Mouse (Mus musculus) hematopoietic stem cell, adult 5-6 weeks (primary cell): ENCODE data around the gene Ptrh1. TPM values are rescaled to one million over a fixed set of nuclear protein-coding genes. Genes with fewer than 3 reads are reported as not detected.

Source experiments
- ATAC-seq, 2 experiments: fragments of 125-278 bp in 1 of 2; replicated peaks in 1 of 2; 2 replicates each; pipeline ENCODE4 v1.8.0; 2016 to 2017; ENCODE audit warnings: inconsistent platforms in 2 of 2, mild to moderate bottlenecking in 2 of 2, moderate number of reproducible peaks in 2 of 2, low read depth in 1 of 2, moderate TSS enrichment in 1 of 2; ENCODE audit not compliant: low FRiP score in 2 of 2, poor library complexity in 2 of 2, severe bottlenecking in 2 of 2, insufficient read depth in 1 of 2, low TSS enrichment in 1 of 2
- total RNA-seq: library from RNA; stranded (forward); fragments of 172-1452, 232-1000 nt; gene quantifications from 2 replicates; pipeline ENCODE4 v1.2.3, GENCODE M21; 2017

Gene Ptrh1
- total RNA-seq, 1 experiment from 2014 or later = 1.5 TPM

- no peak for ATAC-seq
Measured at GRCm38 (mm10) chr2:32822643-32823042, 47.1 kb downstream of the Ptrh1 start.

DNA sequence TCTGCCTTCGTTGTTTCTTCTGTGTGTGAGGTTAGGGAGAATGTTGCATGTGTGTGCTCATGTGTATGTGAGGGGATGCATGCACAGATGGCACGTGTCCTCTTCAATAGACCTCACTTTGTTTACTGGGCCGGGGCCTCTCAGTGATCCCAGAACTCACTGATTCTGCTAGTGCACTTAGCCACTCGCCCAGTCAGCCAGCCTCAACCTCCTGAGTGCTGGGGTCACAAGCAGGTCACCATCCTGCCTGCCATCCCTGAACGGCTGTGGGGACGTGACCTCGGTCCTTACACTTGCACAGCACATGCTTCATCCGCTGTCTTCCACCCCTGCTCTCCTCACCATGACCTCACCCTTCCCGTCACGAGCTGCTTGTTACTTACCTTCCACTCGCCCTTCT is 47.6 kb downstream of the Ptrh1 start:
- no peak for ATAC-seq

DNA sequence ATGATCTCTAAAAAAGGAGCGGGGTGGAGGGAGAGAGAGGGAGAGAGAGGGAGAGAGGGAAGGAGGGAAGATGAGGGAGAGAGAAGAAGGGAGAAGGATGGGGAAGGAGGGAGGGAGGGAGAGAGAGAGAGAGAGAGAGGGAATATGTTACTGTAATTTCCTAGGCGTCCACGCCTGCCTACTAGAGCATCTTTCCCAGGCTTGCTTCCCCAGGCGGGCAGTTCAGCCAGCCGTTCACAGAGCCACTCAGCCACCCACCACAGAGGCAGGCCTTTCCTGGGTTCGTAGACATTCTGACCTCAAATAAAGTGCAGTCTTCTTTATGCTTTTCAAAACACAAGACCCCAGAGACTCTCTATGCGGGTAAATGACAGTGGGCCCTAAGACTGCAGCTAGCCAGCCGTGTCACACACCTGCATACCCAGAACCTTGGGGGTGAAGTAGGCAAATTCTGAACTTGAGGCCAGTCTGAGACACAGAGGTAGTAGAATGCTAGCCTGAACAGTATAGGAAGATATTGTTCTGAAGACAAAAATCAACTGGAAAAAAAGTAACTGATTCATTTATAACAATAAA is 48.1 kb downstream of the Ptrh1 start:
- ATAC-seq = no peak

- ATAC-seq = no peak
Measured at GRCm38 (mm10) chr2:32824181-32824580, 48.6 kb downstream of the Ptrh1 start.

DNA sequence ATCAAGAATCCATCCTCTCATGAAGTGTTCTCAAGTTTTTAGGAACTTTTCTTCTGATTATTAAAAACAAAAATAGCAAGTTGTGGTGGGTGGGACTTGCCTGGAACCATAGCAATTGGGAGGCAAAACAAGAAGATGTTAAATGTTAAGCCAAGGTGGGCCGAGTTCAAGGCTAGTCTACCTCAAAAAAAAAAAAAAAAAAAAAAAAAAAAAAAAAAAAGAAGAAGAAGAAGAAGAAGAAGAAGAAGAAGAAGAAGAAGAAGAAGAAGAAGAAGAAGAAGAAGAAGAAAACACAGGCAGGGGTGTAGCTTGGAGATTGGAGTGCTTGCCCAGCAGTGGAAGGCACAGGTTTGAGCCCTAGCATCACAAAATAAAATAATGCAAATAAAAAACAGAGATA is 49.2 kb downstream of the Ptrh1 start:
- ATAC-seq = no peak

DNA sequence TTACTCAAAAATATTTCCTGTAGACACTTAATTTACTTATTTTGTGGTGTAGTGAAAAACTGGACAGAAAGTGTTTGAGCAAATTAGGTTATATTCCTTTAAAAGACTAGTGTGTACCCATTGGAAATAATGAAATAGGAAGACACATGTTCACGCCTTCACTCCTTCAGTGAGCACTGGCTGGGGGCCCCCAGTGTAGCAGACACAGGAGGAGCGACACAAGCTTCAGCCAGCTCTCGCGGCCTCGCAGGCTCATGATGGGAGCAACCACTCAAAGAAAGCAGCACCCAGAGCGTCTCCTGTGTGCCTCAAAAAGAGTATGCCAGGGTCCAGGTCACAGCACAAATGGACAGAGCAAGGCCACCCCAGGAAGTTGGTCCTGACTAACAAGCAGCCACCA is 50.2 kb downstream of the Ptrh1 start:
- no peak for ATAC-seq

Other genes with a start within 250 kb of the Ptrh1 start
- 10.0 and 11.6 TPM in 2 replicates for gene Fam102a, start 240.5 kb upstream of the Ptrh1 start, total RNA-seq
- 35.6 and 43.0 TPM in 2 replicates for gene Dpm2, start 204.9 kb upstream of the Ptrh1 start, total RNA-seq
- gene Pip5kl1, start 201.0 kb upstream of the Ptrh1 start, total RNA-seq = not detected in 2 replicates
- gene 9430097D07Rik, start 200.1 kb upstream of the Ptrh1 start, total RNA-seq = not detected in 2 replicates
- 17.5 and 26.0 TPM in 2 replicates for gene St6galnac4, start 188.7 kb upstream of the Ptrh1 start, total RNA-seq
- gene St6galnac6, start 176.1 kb upstream of the Ptrh1 start, total RNA-seq = 13.3 TPM in 2 replicates
- 13.1 and 15.8 TPM in 2 replicates for gene Ak1, start 154.0 kb upstream of the Ptrh1 start, total RNA-seq
- 20.9 and 23.6 TPM in 2 replicates for gene Eng, start 129.2 kb upstream of the Ptrh1 start, total RNA-seq
- 20.6 and 27.0 TPM in 2 replicates for gene Fpgs, start 71.6 kb upstream of the Ptrh1 start, total RNA-seq
- gene Cdk9, start 62.7 kb upstream of the Ptrh1 start, total RNA-seq = 68.8 and 74.9 TPM in 2 replicates
- 10.4 and 17.9 TPM in 2 replicates for gene Sh2d3c, start 54.7 kb upstream of the Ptrh1 start, total RNA-seq
- gene 6330409D20Rik, start 34.8 kb upstream of the Ptrh1 start, total RNA-seq = not detected in 2 replicates
- 17.8 and 23.3 TPM in 2 replicates for gene Tor2a, start 18.6 kb upstream of the Ptrh1 start, total RNA-seq
- gene Ttc16, start 153 bp upstream of the Ptrh1 start, total RNA-seq = not detected in 2 replicates
- gene Cfap157, start 8.6 kb downstream of the Ptrh1 start, total RNA-seq = not detected in 2 replicates
- gene Stxbp1, start 71.5 kb downstream of the Ptrh1 start, total RNA-seq = 5.2 and 6.2 TPM in 2 replicates
- 26.5 and 33.9 TPM in 2 replicates for gene Fam129b, start 100.3 kb downstream of the Ptrh1 start, total RNA-seq
- 2,548 and 2,599 TPM in 2 replicates for gene Rpl12, start 185.8 kb downstream of the Ptrh1 start, total RNA-seq
- gene Lrsam1, start 185.8 kb downstream of the Ptrh1 start, total RNA-seq = 4.9 and 5.1 TPM in 2 replicates
- gene Slc2a8, start 206.3 kb downstream of the Ptrh1 start, total RNA-seq = 0.88 and 5.0 TPM in 2 replicates